Mouse (Mus musculus) stomach, postnatal 0 days (tissue): Measurements from ENCODE around the gene Inca1. TPM values are rescaled to one million over a fixed set of nuclear protein-coding genes. Genes with fewer than 3 reads are reported as not detected.

Experiments used
- ATAC-seq: fragments of 200-750 bp; cut with Nextera tagmentation; 2 replicates; pipeline ENCODE4 v1.8.0; 2017; ENCODE audit not compliant: low FRiP score, low TSS enrichment
- DNase-seq: peaks from one replicate; pipeline ENCODE4 v3.0.0-alpha.2; 2016; ENCODE audit warnings: low spot score
- H3K27ac ChIP-seq: fragments of 300-500 bp; sonication (generic); replicated peaks from 2 replicates; pipeline ENCODE4 v1.5.1; 2014; ENCODE audit warnings: mild to moderate bottlenecking, control low read depth
- H3K27me3 ChIP-seq: fragments of 300-500 bp; sonication (generic); 2 replicates; pipeline ENCODE4 v1.6.1; 2014; ENCODE audit warnings: low read length; ENCODE audit not compliant: control insufficient read depth, insufficient read depth
- H3K36me3 ChIP-seq: fragments of 300-500 bp; sonication (generic); 2 replicates; pipeline ENCODE4 v1.6.1; 2014; ENCODE audit warnings: low read length, mixed read lengths; ENCODE audit not compliant: control insufficient read depth, insufficient read depth
- H3K4me1 ChIP-seq: fragments of 300-500 bp; sonication (generic); replicated peaks from 2 replicates; pipeline ENCODE4 v1.6.1; 2014; ENCODE audit warnings: antibody characterized with exemption; ENCODE audit not compliant: control insufficient read depth, insufficient read depth
- H3K4me2 ChIP-seq: fragments of 300-500 bp; sonication (generic); replicated peaks from 2 replicates; pipeline ENCODE4 v1.6.1; 2014; ENCODE audit warnings: low read depth, mild to moderate bottlenecking, control low read depth, moderate library complexity
- H3K4me3 ChIP-seq: fragments of 300-500 bp; sonication (generic); 2 replicates; pipeline ENCODE4 v1.5.1; 2014; ENCODE audit warnings: low read depth, low read length, control low read depth
- H3K9ac ChIP-seq: fragments of 300-500 bp; sonication (generic); 2 replicates; pipeline ENCODE4 v1.6.1; 2014; ENCODE audit warnings: mild to moderate bottlenecking, low read length, control low read depth, mixed read lengths
- H3K9me3 ChIP-seq: fragments of 300-500 bp; sonication (generic); 2 replicates; pipeline ENCODE4 v1.6.1; 2016; ENCODE audit warnings: low read length; ENCODE audit not compliant: control insufficient read depth
- CTCF ChIP-seq: IDR thresholded peaks from 2 replicates; pipeline ENCODE4 v1.5.1; 2016; ENCODE audit warnings: antibody characterized with exemption, low read depth, mild to moderate bottlenecking, moderate library complexity
- EP300 ChIP-seq: optimal IDR thresholded peaks from 2 replicates; pipeline ENCODE3; 2016; ENCODE audit warnings: antibody characterized with exemption
- WGBS: fragments of 180-500 bp; shearing (Covaris S2); extraction: QIAGEN DNeasy Blood & Tissue Kit; methylation state at CpG from one replicate; pipeline ENCODE4 v1.1.7; 2014; 5-methylcytosine and 5-hydroxymethylcytosine counted together
- polyA plus RNA-seq: library from polyadenylated mRNA; unstranded; fragments of >200 nt; fragmentation: Nextera tagmentation; extraction: Ambion mirVana; gene quantifications from 2 replicates; pipeline ENCODE4 v1.2.1, GENCODE M21; 2015

The Inca1 gene
- polyA plus RNA-seq, 1 experiment from 2014 or later, result 1.6 TPM

GRCm38 (mm10) chr11:70667271-70668150, 32.4 kb downstream of the Inca1 start:
- WGBS, result 43% methylated on average over 14 of the region's 14 CpGs
- no peak for ATAC-seq
- 0 out of 2 replicates have a peak, but pooled peaks cover 4% of the 10 kb centered on the region for H3K4me1 ChIP-seq
- DNase-seq, result no peak
- H3K4me3 ChIP-seq, result peak overlapping the region; percentile 65
- peak overlapping the region; percentile 61 for H3K4me2 ChIP-seq
- H3K36me3 ChIP-seq, result peaks cover 13% of the 10 kb centered on the region
- H3K9me3 ChIP-seq, result no peaks in the 10 kb centered on the region
- no peaks in the 10 kb centered on the region for H3K27me3 ChIP-seq
- peak overlapping the region; percentile 79 for H3K27ac ChIP-seq
- no peak overlapping the region; the same call in 1 of the 2 replicates for H3K9ac ChIP-seq
- no peak for TF ChIP-seq EP300

- TF ChIP-seq EP300 (no peak), CTCF (no peak)
- H3K36me3 ChIP-seq, result peaks cover 17% of the 10 kb centered on the region
These were observed 33.3 kb downstream of the Inca1 start for GRCm38 (mm10) chr11:70666687-70667086.

GRCm38 (mm10) chr11:70664741-70665140, 35.2 kb downstream of the Inca1 start:
- H3K9me3 ChIP-seq, result no peaks in the 10 kb centered on the region
- TF ChIP-seq CTCF (peak; percentile 30), EP300 (no peak)
- H3K27ac ChIP-seq, result no peak overlapping the region
- H3K27me3 ChIP-seq, result no peaks in the 10 kb centered on the region
- H3K36me3 ChIP-seq, result peaks cover 17% of the 10 kb centered on the region
- no peak for DNase-seq
- H3K4me1 ChIP-seq, result 0 out of 2 replicates have a peak, but pooled peaks cover 4% of the 10 kb centered on the region
- no peak overlapping the region for H3K4me2 ChIP-seq
- WGBS, result 93% methylated on average over 9 of the region's 9 CpGs
- H3K4me3 ChIP-seq, result no peak overlapping the region
- no peak overlapping the region for H3K9ac ChIP-seq
- no peak for ATAC-seq

More at GRCm38 (mm10) chr11:70666687-70667086, 33.3 kb downstream of the Inca1 start:
- H3K27ac ChIP-seq, result no peak overlapping the region
- no peaks in the 10 kb centered on the region for H3K27me3 ChIP-seq
- no peak overlapping the region for H3K9ac ChIP-seq
- 0 out of 2 replicates have a peak, but pooled peaks cover 4% of the 10 kb centered on the region for H3K4me1 ChIP-seq
- no peak overlapping the region for H3K4me3 ChIP-seq
- H3K9me3 ChIP-seq, result no peaks in the 10 kb centered on the region
- DNase-seq (no peak), ATAC-seq (no peak)
- H3K4me2 ChIP-seq, result no peak overlapping the region
- WGBS, result 91% methylated on average over 8 of the region's 8 CpGs

GRCm38 (mm10) chr11:70663957-70664356, 36.0 kb downstream of the Inca1 start:
- WGBS, result 91% methylated on average over 6 of the region's 6 CpGs
- ATAC-seq, result no peak
- no peak overlapping the region for H3K4me3 ChIP-seq
- no peak for TF ChIP-seq EP300
- DNase-seq, result no peak
- H3K27ac ChIP-seq, result no peak overlapping the region
- H3K4me2 ChIP-seq, result no peak overlapping the region
- no peak overlapping the region for H3K9ac ChIP-seq
- H3K36me3 ChIP-seq, result peaks cover 17% of the 10 kb centered on the region
- H3K27me3 ChIP-seq, result no peaks in the 10 kb centered on the region
- H3K4me1 ChIP-seq, result 0 out of 2 replicates have a peak, but pooled peaks cover 4% of the 10 kb centered on the region
- H3K9me3 ChIP-seq, result no peaks in the 10 kb centered on the region

- no peaks in the 10 kb centered on the region for H3K27me3 ChIP-seq
- H3K4me3 ChIP-seq, result no peak overlapping the region
- DNase-seq, result no peak
- H3K4me1 ChIP-seq, result 0 out of 2 replicates have a peak, but pooled peaks cover 4% of the 10 kb centered on the region
- no peak overlapping the region for H3K9ac ChIP-seq
- ATAC-seq, result no peak
- H3K4me2 ChIP-seq, result no peak overlapping the region
- TF ChIP-seq EP300 (no peak), CTCF (no peak)
- peaks cover 17% of the 10 kb centered on the region for H3K36me3 ChIP-seq
- no peaks in the 10 kb centered on the region for H3K9me3 ChIP-seq
- 90% methylated on average over 8 of the region's 8 CpGs for WGBS
- H3K27ac ChIP-seq, result no peak overlapping the region
These were observed 36.9 kb downstream of the Inca1 start for GRCm38 (mm10) chr11:70663101-70663500.

GRCm38 (mm10) chr11:70660571-70660970, 39.4 kb downstream of the Inca1 start:
- H3K9ac ChIP-seq, result no peak overlapping the region
- no peaks in the 10 kb centered on the region for H3K27me3 ChIP-seq
- TF ChIP-seq CTCF (no peak), EP300 (no peak)
- no peak for DNase-seq
- no peak overlapping the region for H3K4me3 ChIP-seq
- H3K27ac ChIP-seq, result no peak overlapping the region
- peaks cover 14% of the 10 kb centered on the region for H3K36me3 ChIP-seq
- peaks cover 5% of the 10 kb centered on the region; the same call in 1 of the 2 replicates for H3K4me1 ChIP-seq
- 81% methylated on average over 8 of the region's 8 CpGs for WGBS
- no peak overlapping the region for H3K4me2 ChIP-seq
- no peaks in the 10 kb centered on the region for H3K9me3 ChIP-seq
- ATAC-seq, result no peak
